Mouse (Mus musculus) MN1 (cell line): ENCODE data around the gene Maml2.
A peak's percentile ranks its signal among the peaks of the same experiment; 100 is the strongest.

Experiments used
- DNase-seq: peaks from one replicate; pipeline ENCODE4 v3.0.0-alpha.2; 2016; ENCODE audit warnings: low spot score

The Maml2 gene

DNA sequence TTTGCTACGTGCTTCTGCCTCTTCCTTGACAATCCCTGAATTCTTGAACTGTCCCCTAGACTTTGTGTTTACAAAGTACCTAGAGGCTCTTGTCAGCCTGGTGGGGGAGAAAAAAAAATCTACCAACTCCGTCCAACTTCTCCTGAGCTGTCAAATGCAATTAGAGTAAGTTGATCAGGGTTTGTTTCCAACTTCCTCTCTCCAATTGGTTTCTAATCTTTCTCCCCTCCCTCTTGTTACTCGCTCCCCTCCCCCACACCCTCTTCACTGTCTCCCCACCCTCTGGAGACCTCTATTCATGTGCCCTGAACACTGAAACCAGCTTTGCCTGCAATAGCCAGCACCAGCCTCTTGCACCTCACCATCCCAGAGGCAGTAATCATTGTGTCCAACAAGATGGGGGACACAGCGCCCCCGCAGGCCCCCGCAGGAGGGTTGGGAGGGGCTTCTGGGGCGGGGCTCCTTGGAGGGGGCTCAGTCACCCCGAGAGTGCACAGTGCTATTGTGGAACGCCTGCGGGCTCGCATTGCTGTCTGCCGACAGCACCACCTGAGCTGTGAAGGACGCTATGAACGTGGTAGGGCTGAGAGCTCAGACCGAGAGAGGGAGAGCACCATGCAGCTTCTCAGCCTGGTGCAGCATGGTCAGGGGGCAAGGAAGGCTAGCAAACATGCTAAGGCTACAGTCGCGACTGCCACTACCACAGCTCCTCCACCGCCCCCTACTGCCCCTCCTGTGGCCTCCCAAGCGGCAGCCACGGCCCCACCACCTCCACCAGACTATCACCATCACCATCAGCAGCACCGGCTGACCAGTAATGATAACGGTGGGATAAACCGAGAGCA, at the start of gene Maml2:
Gene Maml2 (plus strand): TSS at position 290 of the 845 bp plus-strand sequence.
- DNase-seq = peak; percentile 31

DNA sequence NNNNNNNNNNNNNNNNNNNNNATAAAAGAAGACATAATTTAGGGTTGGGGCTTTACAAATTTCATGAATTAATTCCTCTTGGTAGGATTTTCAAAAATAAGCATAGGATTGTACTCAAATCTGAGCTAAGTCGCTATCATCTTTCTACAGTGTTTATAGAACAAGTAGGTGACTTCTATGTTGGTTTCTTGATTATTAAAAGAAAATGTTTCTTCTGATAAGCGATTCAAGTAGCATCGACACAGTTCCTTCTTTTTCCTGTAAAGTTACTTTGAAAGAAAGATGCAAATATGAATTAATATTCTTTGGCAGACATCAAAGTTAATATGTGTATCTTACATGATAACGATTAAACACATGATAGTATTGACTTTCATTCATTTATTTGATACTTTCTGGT, 49.7 kb upstream of the Maml2 start:
- DNase-seq = no peak

DNA sequence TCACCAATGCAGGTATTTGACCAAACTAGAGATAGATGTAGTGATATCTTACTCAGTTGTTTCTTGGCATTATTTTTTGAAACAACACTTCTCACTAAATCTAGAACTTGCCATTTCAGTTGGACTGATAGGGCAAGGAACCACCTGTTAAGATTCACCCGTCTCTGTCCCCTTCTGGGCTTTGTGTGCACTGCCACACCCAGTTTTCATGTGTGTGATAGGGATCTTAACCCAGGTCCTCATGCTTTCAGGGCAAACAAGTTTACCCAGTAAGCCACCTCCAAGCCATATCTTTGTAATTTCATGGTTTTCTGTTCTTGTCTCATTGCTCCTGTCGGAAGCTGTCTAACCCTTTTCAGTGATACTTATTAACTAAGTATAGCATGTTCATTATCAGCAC, 46.5 kb upstream of the Maml2 start:
- DNase-seq = no peak

DNA sequence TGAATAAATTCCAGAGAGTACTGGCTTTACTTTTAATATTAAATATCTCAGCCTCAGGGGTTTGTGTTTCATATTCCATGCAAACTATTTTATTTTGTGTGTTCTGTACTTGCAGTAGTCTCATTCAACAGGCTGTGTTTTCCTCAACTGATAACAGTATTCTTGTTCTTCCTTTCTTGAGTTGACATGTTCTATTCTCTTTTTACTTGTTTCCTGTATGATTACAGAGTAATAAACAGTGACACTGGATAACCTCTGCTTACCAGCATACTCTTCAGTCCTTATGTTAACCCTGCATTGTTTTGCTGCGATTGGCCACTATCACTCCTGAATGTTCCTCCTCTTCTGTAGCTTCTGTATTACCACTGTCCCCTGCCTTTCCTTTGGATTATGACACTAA, 41.0 kb upstream of the Maml2 start:
- DNase-seq = no peak

DNA sequence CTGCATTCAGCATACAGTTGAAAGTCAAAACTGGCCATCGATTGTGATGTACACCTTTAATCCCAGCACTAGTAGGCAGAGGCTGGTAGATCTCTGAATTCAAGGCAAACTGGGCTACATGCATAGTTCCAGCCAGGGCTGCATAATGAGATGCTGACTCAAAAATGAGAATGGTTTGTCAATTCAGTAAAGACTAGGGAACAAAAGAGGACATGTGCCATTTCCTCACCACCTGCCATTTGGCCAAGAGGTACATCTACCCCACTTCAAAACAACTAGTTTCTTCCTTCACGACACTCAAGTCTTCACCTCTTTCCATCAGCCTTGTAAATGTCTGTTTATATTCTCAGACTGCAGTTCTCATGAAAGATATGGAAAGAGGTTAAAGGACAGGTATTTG, 39.6 kb upstream of the Maml2 start:
- DNase-seq = no peak

DNA sequence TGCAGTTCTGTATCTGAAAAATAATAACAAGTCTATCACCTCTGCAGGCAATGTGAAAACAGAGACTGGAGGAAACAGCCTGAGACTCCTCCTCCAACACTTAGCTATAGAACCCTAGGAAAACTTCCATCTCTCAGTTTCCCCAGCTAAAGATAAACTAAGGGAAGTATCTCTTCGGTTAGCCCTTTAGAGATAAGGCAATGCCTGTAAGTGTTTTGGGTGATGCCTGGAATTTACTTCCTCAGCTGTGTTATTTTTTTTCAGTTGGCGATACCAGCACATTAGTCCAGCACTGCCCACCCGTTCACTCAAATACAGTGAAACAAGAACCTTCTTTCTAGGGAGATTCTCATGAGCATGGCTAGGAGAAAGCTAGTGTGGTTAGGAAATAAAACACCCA, 36.8 kb upstream of the Maml2 start:
- DNase-seq = no peak

DNA sequence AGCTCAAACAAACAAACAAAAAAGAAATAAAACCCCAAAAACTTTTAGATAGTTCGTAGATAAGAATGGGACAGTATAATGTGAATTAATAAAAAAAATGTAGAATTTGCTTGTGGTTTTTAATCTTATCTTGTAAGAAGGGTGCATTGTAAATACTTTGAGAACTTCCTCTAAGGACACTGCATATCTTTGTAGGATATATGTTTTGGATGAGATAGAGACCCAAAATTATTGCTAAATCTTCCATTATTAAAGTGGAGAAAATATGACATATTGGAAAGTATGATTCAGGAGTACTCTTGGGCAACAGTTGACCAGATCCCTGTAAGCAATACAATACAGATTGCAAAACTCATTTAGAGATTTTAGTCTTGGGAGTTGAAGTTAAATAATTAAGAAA, 24.5 kb upstream of the Maml2 start:
- no peak for DNase-seq

DNA sequence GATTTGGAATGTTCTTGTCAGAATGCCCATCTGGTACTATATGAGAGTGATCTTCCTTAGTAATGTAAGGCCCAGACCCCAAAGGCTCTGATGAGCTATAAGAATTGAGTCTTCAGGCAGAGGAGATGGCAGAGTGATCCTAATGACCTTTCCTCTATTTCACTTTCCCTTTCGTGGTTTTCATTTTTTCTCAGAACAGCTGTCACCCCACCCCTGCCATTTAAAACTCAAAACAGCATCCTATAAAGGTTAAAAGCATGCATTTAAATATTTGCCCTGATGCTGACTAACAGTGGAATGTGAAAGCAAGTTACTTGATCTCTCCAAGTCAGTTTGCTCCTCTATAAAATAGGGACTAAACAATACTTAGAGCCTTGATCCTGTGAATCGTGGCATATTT, 10.3 kb upstream of the Maml2 start:
- no peak for DNase-seq

DNA sequence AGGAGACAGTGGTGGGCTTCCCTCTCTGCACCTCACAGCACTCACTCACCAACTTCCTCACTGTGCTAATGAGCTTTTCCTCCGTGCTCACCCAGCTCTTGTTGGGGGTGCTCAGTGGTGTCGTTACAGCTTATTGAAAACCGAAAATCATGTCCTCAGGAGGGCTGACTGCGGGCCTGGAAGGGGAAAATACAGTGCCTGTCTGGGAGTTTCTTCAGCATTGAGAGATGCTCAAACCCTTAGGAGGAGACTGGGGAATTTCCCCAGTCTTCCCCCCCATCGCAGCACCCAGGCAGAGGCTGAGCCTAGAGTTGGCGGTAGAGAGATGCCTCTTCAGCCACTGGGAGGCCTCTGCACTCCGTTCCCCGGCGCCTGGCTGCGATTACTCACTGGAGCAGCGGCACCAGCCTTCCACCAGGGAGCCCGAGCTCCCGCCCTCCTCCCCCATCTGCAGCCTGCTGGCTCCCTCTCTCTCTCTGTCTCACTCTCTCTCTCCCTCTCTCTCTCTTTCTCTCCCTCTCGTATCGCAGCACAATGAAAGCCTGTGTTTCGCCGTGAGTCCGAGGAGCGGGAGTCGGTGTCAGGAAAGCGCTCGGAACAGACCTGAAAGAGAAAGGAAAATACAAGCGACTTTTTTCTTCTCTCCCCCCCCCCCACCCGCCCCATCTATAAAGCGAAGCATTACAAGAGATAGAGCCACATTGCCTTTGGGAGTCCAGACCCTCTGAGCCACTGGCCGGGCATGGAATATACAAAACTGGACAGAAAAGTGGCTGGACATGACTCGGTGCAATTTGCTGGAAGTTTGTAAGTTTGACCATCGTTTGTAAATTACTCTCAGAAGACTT, 1.3 kb upstream of the Maml2 start:
- DNase-seq = peak; percentile 90

DNA sequence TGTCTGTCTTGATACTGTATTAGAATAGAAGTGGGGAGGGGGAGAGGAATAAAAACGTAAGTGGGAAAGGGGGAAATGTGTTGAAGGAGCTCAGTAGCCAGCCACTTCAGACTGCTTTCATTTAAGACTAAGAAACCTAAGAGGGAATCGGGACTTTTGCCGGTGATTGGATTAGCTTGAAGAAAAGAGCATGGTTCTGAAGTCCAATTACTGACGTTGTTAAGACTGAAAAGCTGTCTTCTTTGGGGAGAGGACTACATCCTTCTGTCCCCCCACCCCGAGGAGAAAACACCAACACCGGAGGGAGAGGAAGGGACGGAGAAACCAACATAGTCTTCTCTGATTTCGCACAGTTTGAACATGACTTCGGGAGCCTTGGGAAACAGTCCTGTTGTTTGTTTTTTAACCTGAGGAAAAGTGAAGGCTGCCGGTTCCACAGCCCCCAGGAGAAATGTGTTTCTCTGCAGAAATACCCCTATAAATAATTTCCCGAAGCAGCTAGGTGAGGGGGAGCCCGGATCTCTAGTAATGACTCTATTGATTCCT, 562 bp upstream of the Maml2 start:
- DNase-seq = no peak

DNA sequence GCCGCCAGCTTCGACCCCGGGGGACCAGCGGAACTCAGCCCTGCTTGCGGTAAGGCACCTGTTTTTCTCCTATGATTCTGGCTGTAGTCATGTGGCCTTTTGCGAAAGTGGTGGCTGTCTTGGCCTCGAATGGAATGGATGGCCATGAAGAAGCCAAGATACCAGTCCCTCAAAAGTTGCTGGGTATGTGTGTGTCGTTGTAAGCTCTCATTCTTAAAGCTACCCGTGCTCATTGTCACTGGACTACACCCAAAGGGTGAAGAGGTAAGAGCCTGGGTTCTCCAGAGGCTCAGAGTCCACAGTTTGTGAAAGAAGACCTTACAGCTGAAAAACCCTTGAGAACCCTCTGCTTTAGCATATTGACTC, 739 bp downstream of the Maml2 start:
- DNase-seq = no peak

DNA sequence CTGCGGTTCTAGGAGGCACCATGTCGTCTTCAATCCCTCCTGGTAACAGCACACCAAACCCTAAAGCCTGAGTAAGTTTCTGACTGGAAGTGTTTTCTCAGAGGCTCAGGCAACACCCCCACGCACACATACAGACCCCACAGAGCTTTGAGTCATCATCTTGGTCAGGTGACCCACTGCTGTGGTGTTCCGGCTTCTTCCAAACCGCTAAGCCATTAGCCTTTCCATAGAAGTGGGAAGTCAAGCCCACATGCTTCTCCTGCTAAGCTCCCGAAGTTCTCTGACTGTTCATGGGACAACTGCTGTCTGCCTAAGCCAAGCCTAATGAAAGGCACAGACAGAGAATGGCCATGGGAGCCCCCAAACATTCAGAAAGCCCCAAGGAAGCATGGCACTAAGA, 1.4 kb downstream of the Maml2 start:
- no peak for DNase-seq

DNA sequence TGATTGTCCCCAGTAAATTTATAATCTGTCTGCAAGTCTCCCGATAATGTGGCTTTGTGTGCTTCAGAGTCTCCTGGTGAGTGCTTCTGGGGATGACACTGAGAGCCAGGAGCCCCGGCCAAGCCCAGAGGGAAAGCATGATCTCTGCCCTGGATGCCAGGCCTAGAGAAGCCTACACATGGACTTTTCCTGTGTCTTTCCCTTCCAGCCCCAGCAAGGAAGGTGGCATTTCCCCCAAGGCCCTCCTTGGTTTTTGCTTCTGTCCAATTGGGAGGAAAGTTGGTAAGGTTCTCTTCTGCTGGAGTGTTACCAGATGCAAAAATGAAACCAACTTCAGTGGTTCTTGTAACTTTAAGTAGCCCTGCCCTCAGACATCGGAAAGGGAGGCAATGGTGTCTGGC, 2.3 kb downstream of the Maml2 start:
- DNase-seq = peak; percentile 5

DNA sequence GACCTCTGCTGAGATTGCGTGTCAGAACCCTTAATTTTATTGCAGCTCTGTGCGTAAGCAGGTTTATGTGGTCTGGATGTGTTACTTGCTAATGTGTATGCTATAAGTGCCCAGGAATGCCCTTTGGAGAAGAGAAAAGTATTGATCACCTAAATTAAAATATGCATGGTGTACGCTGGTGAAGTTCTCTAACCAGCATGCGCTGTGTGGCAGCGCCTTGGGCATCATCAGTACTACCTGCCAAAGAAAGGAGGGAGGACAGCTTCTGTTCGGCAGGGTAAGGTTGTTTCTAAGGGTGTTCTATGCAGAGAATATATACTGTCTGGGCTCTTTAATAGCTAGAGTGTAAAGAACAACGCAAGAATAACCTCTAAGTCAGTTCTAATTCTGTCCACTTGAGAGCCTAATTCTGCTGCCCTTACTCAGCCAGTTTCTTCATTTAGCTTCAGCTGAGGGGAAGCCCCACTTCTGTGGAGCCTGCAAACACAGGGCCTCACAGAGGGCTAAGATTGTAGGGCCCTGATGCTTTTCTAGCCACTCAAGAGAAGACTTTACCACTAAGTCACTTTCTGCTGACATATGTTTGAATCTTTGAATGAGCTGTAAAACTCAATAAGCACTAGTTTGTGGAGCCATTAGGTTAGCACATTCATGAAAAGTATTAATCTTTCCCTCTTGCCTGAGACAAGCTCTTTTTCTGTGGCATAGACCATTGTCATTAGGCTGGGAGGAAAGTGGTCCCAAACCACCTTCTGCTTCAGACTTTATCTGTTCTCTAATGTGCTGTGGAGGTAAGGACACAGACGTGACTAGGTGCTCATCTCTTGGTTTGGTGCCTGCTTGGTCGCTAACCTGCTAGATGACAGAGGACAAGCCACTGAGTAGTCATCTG, 3.4 kb downstream of the Maml2 start:
- no peak for DNase-seq

DNA sequence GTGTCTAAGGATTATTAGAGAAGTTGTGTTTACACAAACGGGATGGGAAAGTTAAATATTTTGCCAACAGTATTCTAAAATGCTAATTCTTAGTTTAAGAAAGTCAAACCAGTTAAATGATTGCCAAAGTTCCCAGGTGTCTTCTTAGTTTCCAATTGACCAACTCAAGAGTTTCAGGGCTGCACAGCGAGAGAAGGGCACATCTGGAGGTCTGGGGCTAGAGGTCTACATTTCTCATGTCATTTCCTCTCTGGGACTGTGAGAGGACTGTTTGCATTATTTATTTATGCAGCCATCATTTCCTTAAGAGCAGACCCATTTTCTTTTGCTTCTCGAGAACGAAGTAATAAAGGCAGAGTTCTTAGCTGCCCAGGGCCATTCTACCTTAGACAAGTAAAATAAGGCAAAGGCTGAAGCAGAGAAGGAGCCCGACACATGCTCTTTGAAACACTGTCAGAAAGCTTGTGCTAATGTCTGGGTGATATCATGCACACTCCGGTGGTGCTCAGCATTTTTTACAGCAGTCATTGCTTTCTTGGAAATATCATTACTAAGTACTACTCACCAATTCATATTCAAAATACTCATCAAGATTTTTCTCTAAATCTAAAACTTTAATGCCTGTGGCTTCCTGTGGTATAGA, 4.5 kb downstream of the Maml2 start:
- DNase-seq = no peak

DNA sequence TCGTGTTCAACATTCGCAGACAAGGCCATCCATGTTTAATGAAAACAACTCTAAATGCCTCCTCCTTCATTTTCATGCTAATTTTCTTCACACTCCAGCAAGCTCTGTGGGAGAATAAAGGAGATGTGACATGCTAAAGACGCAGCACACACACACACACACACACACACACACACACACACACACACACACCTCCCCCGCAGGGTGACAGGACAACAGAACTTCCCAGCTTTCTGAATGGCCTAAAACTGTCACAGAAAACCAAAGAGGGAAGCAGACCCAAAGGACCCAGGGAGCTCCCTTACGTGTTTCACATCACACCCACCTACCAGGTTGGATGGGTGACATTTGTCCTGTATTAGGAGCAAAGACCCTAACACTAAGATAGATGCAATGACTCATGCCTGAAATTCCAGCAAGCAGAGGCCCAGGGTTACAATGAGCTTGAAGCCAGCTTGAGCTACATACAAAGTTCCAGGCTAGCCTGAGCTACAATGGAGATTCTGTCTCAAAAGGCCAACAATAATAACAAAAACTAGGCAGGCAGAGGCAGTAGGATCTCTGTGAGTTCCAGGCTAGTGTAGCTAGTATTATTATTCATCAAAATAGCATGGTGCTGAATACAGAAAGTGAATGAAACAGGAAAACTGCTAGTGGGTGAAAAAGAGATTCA, 5.5 kb downstream of the Maml2 start:
- DNase-seq = no peak

DNA sequence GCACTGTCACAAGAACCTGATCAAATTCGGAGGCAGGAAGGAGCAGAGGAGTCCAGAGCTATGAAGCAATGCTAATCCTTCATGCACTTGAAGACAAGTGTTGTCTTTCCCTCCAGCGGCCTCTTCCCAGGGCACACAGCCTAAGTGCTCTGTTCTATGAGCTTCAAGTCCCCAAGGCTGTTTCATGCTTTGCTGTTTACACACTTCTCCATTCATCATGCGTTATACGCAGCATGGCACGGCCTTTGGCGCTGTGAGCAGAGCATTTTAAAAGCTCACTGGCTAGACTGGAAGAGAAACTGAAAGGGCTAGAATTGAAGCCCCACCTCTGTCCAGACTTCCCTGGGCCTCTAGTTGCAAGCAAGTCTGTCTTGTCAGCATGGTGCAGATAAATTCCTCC, 6.2 kb downstream of the Maml2 start:
- DNase-seq = no peak

DNA sequence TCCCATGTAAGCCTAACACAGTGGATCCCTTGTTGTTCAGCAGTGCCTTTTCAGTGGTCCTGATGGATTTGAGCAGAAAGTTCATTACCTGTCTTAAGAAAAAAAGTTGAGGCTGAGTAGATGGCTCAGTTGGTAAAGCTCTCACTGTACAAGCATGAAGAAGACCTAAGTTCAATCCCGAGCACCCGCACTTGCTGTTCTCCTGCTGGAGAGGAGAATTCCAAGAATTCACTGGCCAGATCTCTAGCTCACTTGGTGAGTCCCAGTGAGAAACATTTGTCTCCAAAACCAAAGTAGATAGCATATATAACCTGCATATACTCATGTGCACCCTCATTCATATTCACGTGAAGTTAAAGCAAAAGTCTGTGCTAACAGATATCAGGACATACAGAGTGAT, 8.7 kb downstream of the Maml2 start:
- DNase-seq = no peak

DNA sequence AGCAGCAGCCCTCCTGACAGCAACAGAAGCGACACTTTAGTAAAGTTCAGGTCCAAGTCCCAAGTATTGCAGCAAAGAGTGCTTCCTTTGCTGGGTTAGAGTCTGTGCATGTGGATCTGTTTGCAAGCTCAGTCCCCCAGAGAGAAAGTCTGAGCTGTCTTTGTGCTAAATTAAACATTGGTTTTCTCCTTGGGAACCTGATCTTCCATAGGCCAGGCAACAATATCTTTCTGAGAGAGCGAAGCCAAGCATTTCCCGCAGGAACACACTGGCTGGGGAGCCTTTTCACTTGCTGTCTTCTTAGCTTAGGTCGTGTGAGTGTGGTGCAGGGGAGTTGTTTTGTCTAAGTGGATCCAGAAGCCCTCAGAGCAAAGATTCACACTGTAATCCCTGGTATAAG, 9.5 kb downstream of the Maml2 start:
- no peak for DNase-seq

DNA sequence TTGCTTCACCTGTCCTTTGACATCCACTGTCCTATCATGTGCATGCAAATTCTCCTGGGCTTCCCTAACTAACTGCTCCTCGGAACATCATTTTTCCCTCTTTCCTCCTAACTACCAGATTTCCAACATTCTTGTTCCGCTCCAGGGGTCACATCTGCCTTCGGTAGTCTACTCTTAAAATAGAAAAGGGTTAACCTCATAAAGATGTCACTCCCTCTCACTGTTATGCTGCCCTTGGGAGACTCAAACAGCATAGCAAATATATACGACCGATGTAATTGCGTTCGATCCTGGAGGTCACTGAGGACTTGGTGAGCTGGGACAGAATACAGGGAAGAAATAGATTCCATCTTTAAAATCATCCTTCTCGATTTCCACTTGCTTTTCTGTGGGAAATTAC, 11.0 kb downstream of the Maml2 start:
- no peak for DNase-seq

DNA sequence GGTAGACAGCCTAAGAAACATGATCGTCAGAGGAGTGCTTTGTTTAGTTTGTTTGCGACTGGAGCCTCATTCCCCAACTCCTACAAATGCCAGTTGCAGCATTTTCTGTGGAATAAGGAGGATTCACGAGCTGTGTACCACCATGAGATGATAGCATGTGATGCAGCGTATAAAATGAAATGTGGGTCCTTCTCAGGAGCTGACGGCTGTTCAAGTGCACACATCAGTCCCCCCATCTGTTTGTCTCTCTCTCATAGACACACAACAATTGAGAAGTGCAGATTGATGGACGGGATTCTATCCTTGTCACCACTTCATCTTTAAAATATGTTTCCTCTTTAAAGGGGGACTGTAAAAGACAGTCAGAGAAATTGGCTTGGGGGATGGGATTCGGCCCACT, 12.1 kb downstream of the Maml2 start:
- DNase-seq = no peak
